Mouse (Mus musculus): ENCODE data around the gene Auts2.

Gene Auts2

GRCm38 (mm10) chr5:131732631-131733323 lies 810.4 kb downstream of the Auts2 start:
- DNase-seq (ENCODE audit: low spot score in 2 of 2), result no peak

GRCm38 (mm10) chr5:131729456-131729855 lies 813.7 kb downstream of the Auts2 start:
- DNase-seq (ENCODE audit: low spot score in 2 of 2), result no peak

GRCm38 (mm10) chr5:131727909-131728308 lies 815.2 kb downstream of the Auts2 start:
- DNase-seq (ENCODE audit: low spot score in 2 of 2), result no peak

GRCm38 (mm10) chr5:131724508-131724907 lies 818.6 kb downstream of the Auts2 start:
- no peak for DNase-seq (ENCODE audit: low spot score in 2 of 2)

GRCm38 (mm10) chr5:131722791-131723190 lies 820.4 kb downstream of the Auts2 start:
- DNase-seq (ENCODE audit: low spot score in 2 of 2), result no peak

GRCm38 (mm10) chr5:131722361-131722760 lies 820.8 kb downstream of the Auts2 start:
- DNase-seq (ENCODE audit: low spot score in 2 of 2), result no peak

GRCm38 (mm10) chr5:131718013-131718412 lies 825.1 kb downstream of the Auts2 start:
- no peak for DNase-seq (ENCODE audit: low spot score in 2 of 2)

GRCm38 (mm10) chr5:131717359-131717965 lies 825.7 kb downstream of the Auts2 start:
- peak; percentile 24 to 27 for DNase-seq (ENCODE audit: low spot score in 2 of 2)

GRCm38 (mm10) chr5:131714979-131715378 lies 828.2 kb downstream of the Auts2 start:
- DNase-seq (ENCODE audit: low spot score in 2 of 2), result no peak

- no peak for DNase-seq (ENCODE audit: low spot score in 2 of 2)
Measured at GRCm38 (mm10) chr5:131712441-131712840, 830.7 kb downstream of the Auts2 start.

- DNase-seq (ENCODE audit: low spot score in 2 of 2), result no peak
Measured at GRCm38 (mm10) chr5:131711474-131712129, 831.5 kb downstream of the Auts2 start.

- DNase-seq (ENCODE audit: low spot score in 2 of 2), result no peak
Measured at GRCm38 (mm10) chr5:131710735-131711473, 832.2 kb downstream of the Auts2 start.

GRCm38 (mm10) chr5:131707471-131707870 lies 835.7 kb downstream of the Auts2 start:
- peak; percentile 36 to 59 for DNase-seq (ENCODE audit: low spot score in 2 of 2)

- DNase-seq (ENCODE audit: low spot score in 2 of 2), result no peak
Measured at GRCm38 (mm10) chr5:131703729-131704128, 839.4 kb downstream of the Auts2 start.

GRCm38 (mm10) chr5:131702840-131703392 lies 840.2 kb downstream of the Auts2 start:
- DNase-seq (ENCODE audit: low spot score in 2 of 2), result no peak

- no peak for DNase-seq (ENCODE audit: low spot score in 2 of 2)
Measured at GRCm38 (mm10) chr5:131698900-131699299, 844.2 kb downstream of the Auts2 start.

GRCm38 (mm10) chr5:131690781-131691180 lies 852.4 kb downstream of the Auts2 start:
- DNase-seq (ENCODE audit: low spot score in 2 of 2), result no peak

- DNase-seq (ENCODE audit: low spot score in 2 of 2), result no peak
Measured at GRCm38 (mm10) chr5:131686956-131687618, 856.1 kb downstream of the Auts2 start.

GRCm38 (mm10) chr5:131680127-131680845 lies 862.9 kb downstream of the Auts2 start:
- peak; percentile 66 to 68 for DNase-seq (ENCODE audit: low spot score in 2 of 2)

GRCm38 (mm10) chr5:131679523-131679922 lies 863.6 kb downstream of the Auts2 start:
- DNase-seq (ENCODE audit: low spot score in 2 of 2), result no peak

- DNase-seq (ENCODE audit: low spot score in 2 of 2), result peak; percentile 35 to 63
Measured at GRCm38 (mm10) chr5:131677518-131677917, 865.6 kb downstream of the Auts2 start.

All from right cerebral cortex, adult 2 months (tissue).